Mouse (Mus musculus) frontal cortex, postnatal 14 days (tissue): Measurements from ENCODE around the gene Fam189b.

Experiments
- DNase-seq, 2 experiments: peaks; one replicate each; pipeline ENCODE4 v3.0.0; 2022; ENCODE audit warnings: low spot score in 2 of 2

The Fam189b gene

GRCm38 (mm10) chr3:89165268-89165870 is 17.6 kb upstream of the Fam189b start:
- DNase-seq, result no peak

GRCm38 (mm10) chr3:89166945-89167344 is 16.0 kb upstream of the Fam189b start:
- DNase-seq, result no peak

- DNase-seq, result no peak
These were observed 8.1 kb upstream of the Fam189b start for GRCm38 (mm10) chr3:89174844-89175243.

GRCm38 (mm10) chr3:89175544-89175943 is 7.4 kb upstream of the Fam189b start:
- no peak for DNase-seq

- DNase-seq, result no peak
These were observed 6.5 kb upstream of the Fam189b start for GRCm38 (mm10) chr3:89176421-89176820.

GRCm38 (mm10) chr3:89177242-89178106 is 5.5 kb upstream of the Fam189b start, which contains the start of gene Scamp3:
Scamp3 (plus strand) TSS chr3:89177473.
- DNase-seq, result peak; percentile 78 to 85

- DNase-seq, result no peak
These were observed 4.9 kb upstream of the Fam189b start for GRCm38 (mm10) chr3:89178107-89178385.

- DNase-seq, result no peak
These were observed 3.9 kb upstream of the Fam189b start for GRCm38 (mm10) chr3:89179056-89179455.

- DNase-seq, result no peak
These were observed 1.0 kb upstream of the Fam189b start for GRCm38 (mm10) chr3:89181749-89182500.

- no peak for DNase-seq
These were observed 349 bp upstream of the Fam189b start for GRCm38 (mm10) chr3:89182531-89183057.

- DNase-seq, result no peak
These were observed 994 bp downstream of the Fam189b start for GRCm38 (mm10) chr3:89183959-89184315.

- no peak for DNase-seq
These were observed 4.3 kb downstream of the Fam189b start for GRCm38 (mm10) chr3:89187197-89187596.

- no peak for DNase-seq
These were observed 4.9 kb downstream of the Fam189b start for GRCm38 (mm10) chr3:89187690-89188477.

GRCm38 (mm10) chr3:89188478-89188875 is 5.5 kb downstream of the Fam189b start:
- DNase-seq, result no peak

- no peak for DNase-seq
These were observed 7.5 kb downstream of the Fam189b start for GRCm38 (mm10) chr3:89190436-89190835.

- DNase-seq, result no peak
These were observed 10.4 kb downstream of the Fam189b start for GRCm38 (mm10) chr3:89193351-89193750.

GRCm38 (mm10) chr3:89193853-89194252 is 10.9 kb downstream of the Fam189b start:
- DNase-seq, result no peak

GRCm38 (mm10) chr3:89195979-89196877 is 13.3 kb downstream of the Fam189b start:
- DNase-seq, result peak; percentile 74 to 76

GRCm38 (mm10) chr3:89199839-89200238 is 16.9 kb downstream of the Fam189b start:
- DNase-seq, result no peak
